Mouse (Mus musculus): ENCODE data around the gene Trio. TPM values are rescaled to one million over a fixed set of nuclear protein-coding genes. Genes with fewer than 3 reads are reported as not detected.

Gene Trio
- polyA plus RNA-seq, 1 experiment from 2014 or later = 17.4 TPM

GRCm38 (mm10) chr15:27923280-27923986 is 102.2 kb downstream of the Trio start:
- H3K4me1 ChIP-seq (replicated peaks; ENCODE audit: insufficient read depth, low read length) = peaks cover 28% of the 10 kb centered on the region
- no peaks in the 10 kb centered on the region for H3K9me3 ChIP-seq (replicated peaks; ENCODE audit: low read length)
- no peak overlapping the region for H3K27ac ChIP-seq
- ATAC-seq (replicated peaks; ENCODE audit: low FRiP score, low read depth) (peak; percentile 84), DNase-seq (ENCODE audit: low spot score) (peak; percentile 77)
- 8% methylated on average over 21 of the region's 21 CpGs for WGBS
- H3K4me2 ChIP-seq (ENCODE audit: low read length) = peak overlapping the region; percentile 64
- no peak for TF ChIP-seq CTCF (IDR thresholded peaks at IDR 0.05; ENCODE audit: low read depth)
- no peaks in the 10 kb centered on the region for H3K36me3 ChIP-seq (ENCODE audit: insufficient read depth, low read length)
- peak overlapping the region; percentile 23; the same call in 1 of the 2 replicates for H3K4me3 ChIP-seq (replicated peaks; ENCODE audit: low read depth, low read length)
- no peak overlapping the region for H3K9ac ChIP-seq (ENCODE audit: low read depth, low read length)
- H3K27me3 ChIP-seq (ENCODE audit: insufficient read depth, low read length) = no peaks in the 10 kb centered on the region

- peaks cover 13% of the 10 kb centered on the region for H3K4me1 ChIP-seq (replicated peaks; ENCODE audit: insufficient read depth, low read length)
- TF ChIP-seq CTCF (IDR thresholded peaks at IDR 0.05; ENCODE audit: low read depth) = no peak
- no peak overlapping the region for H3K9ac ChIP-seq (ENCODE audit: low read depth, low read length)
- ATAC-seq (replicated peaks; ENCODE audit: low FRiP score, low read depth) (no peak), DNase-seq (ENCODE audit: low spot score) (no peak)
- H3K27ac ChIP-seq = no peak overlapping the region
- no peaks in the 10 kb centered on the region for H3K27me3 ChIP-seq (ENCODE audit: insufficient read depth, low read length)
- no peaks in the 10 kb centered on the region for H3K9me3 ChIP-seq (replicated peaks; ENCODE audit: low read length)
- no peak overlapping the region for H3K4me2 ChIP-seq (ENCODE audit: low read length)
- 0 out of 2 replicates have a peak, but pooled peaks cover 7% of the 10 kb centered on the region for H3K36me3 ChIP-seq (ENCODE audit: insufficient read depth, low read length)
- H3K4me3 ChIP-seq (replicated peaks; ENCODE audit: low read depth, low read length) = no peak overlapping the region
- WGBS = 54% methylated on average over 3 of the region's 3 CpGs
Observed at GRCm38 (mm10) chr15:27920751-27921150, 104.9 kb downstream of the Trio start.

- Histone ChIP-seq H3K4me2 (ENCODE audit: low read length) (no peak overlapping the region), H3K27me3 (ENCODE audit: insufficient read depth, low read length) (no peaks in the 10 kb centered on the region), H3K4me3 (replicated peaks; ENCODE audit: low read depth, low read length) (no peak overlapping the region), H3K4me1 (replicated peaks; ENCODE audit: insufficient read depth, low read length) (peaks cover 11% of the 10 kb centered on the region), H3K36me3 (ENCODE audit: insufficient read depth, low read length) (0 out of 2 replicates have a peak, but pooled peaks cover 7% of the 10 kb centered on the region), H3K9me3 (replicated peaks; ENCODE audit: low read length) (no peaks in the 10 kb centered on the region), H3K9ac (ENCODE audit: low read depth, low read length) (no peak overlapping the region), H3K27ac (no peak overlapping the region)
- WGBS = 14% methylated on average over 5 of the region's 5 CpGs
- peak; percentile 91 for DNase-seq (ENCODE audit: low spot score)
- no peak for ATAC-seq (replicated peaks; ENCODE audit: low FRiP score, low read depth)
- peak; percentile 80 for TF ChIP-seq CTCF (IDR thresholded peaks at IDR 0.05; ENCODE audit: low read depth)
Observed at GRCm38 (mm10) chr15:27919540-27919939, 106.1 kb downstream of the Trio start.

- Histone ChIP-seq H3K27ac (no peak overlapping the region), H3K27me3 (ENCODE audit: insufficient read depth, low read length) (no peaks in the 10 kb centered on the region), H3K4me1 (replicated peaks; ENCODE audit: insufficient read depth, low read length) (peaks cover 11% of the 10 kb centered on the region), H3K4me3 (replicated peaks; ENCODE audit: low read depth, low read length) (no peak overlapping the region), H3K36me3 (ENCODE audit: insufficient read depth, low read length) (0 out of 2 replicates have a peak, but pooled peaks cover 7% of the 10 kb centered on the region), H3K4me2 (ENCODE audit: low read length) (no peak overlapping the region), H3K9me3 (replicated peaks; ENCODE audit: low read length) (no peaks in the 10 kb centered on the region), H3K9ac (ENCODE audit: low read depth, low read length) (no peak overlapping the region)
- DNase-seq (ENCODE audit: low spot score) (no peak), ATAC-seq (replicated peaks; ENCODE audit: low FRiP score, low read depth) (no peak)
- 76% methylated on average over 9 of the region's 9 CpGs for WGBS
- TF ChIP-seq CTCF (IDR thresholded peaks at IDR 0.05; ENCODE audit: low read depth) = no peak
Observed at GRCm38 (mm10) chr15:27918798-27919197, 106.8 kb downstream of the Trio start.

GRCm38 (mm10) chr15:27916204-27916603 is 109.4 kb downstream of the Trio start:
- Histone ChIP-seq H3K27ac (no peak overlapping the region), H3K4me3 (replicated peaks; ENCODE audit: low read depth, low read length) (no peak overlapping the region), H3K9ac (ENCODE audit: low read depth, low read length) (no peak overlapping the region), H3K9me3 (replicated peaks; ENCODE audit: low read length) (no peaks in the 10 kb centered on the region), H3K27me3 (ENCODE audit: insufficient read depth, low read length) (no peaks in the 10 kb centered on the region), H3K4me2 (ENCODE audit: low read length) (no peak overlapping the region), H3K4me1 (replicated peaks; ENCODE audit: insufficient read depth, low read length) (no peaks in the 10 kb centered on the region), H3K36me3 (ENCODE audit: insufficient read depth, low read length) (0 out of 2 replicates have a peak, but pooled peaks cover 7% of the 10 kb centered on the region)
- ATAC-seq (replicated peaks; ENCODE audit: low FRiP score, low read depth) = no peak
- DNase-seq (ENCODE audit: low spot score) = no peak
- TF ChIP-seq CTCF (IDR thresholded peaks at IDR 0.05; ENCODE audit: low read depth) = peak; percentile 52; the same call in 1 of the 2 replicates
- WGBS = 60% methylated on average over 4 of the region's 4 CpGs

GRCm38 (mm10) chr15:27913013-27913412 is 112.6 kb downstream of the Trio start:
- DNase-seq (ENCODE audit: low spot score) = no peak
- Histone ChIP-seq H3K9ac (ENCODE audit: low read depth, low read length) (no peak overlapping the region), H3K36me3 (ENCODE audit: insufficient read depth, low read length) (0 out of 2 replicates have a peak, but pooled peaks cover 14% of the 10 kb centered on the region), H3K27ac (no peak overlapping the region), H3K9me3 (replicated peaks; ENCODE audit: low read length) (no peaks in the 10 kb centered on the region), H3K4me2 (ENCODE audit: low read length) (no peak overlapping the region), H3K4me3 (replicated peaks; ENCODE audit: low read depth, low read length) (no peak overlapping the region), H3K27me3 (ENCODE audit: insufficient read depth, low read length) (no peaks in the 10 kb centered on the region), H3K4me1 (replicated peaks; ENCODE audit: insufficient read depth, low read length) (no peaks in the 10 kb centered on the region)
- TF ChIP-seq CTCF (IDR thresholded peaks at IDR 0.05; ENCODE audit: low read depth) = no peak
- ATAC-seq (replicated peaks; ENCODE audit: low FRiP score, low read depth) = no peak
- 46% methylated on average over 3 of the region's 3 CpGs for WGBS
